8 mouse cellular contexts compared by ENCODE assay signal in the genomic region with DNA sequence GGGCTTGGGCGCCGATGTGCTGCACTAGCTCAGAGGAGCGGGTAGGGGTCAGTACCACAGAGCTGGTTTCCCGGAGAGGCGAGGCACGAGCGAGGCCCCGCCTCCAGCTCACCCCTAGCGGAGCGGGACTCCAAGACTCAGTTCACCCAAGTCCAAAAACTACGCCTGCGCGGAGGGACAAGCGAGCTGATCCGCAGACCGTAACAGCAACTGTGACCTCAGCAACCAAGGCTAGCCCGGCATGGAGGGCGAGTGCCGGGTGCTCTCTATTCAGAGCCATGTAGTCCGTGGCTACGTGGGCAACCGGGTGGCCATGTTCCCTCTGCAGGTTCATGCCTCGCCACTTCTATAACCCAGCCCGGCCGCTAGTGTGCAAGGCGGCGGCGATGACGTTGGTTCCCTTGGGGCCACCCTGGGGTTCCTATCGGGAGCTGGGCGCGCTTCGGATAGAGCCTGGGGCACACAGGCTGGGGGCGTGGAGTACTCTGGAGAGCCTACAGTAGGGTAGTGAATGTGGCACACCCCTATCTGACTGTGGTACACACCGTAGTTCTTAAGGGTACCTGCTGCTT. TPM values are rescaled to one million over a fixed set of nuclear protein-coding genes. Genes with fewer than 3 reads are reported as not detected.
DNase-seq lines count a peak whose midpoint lies in the region; ATAC-seq and TF ChIP-seq lines count a peak whose summit lies in the region.

No protein-coding gene starts in this region.

- H3K9ac ChIP-seq in liver, embryonic 13.5 days = peak overlapping the region; percentile 68
- peak overlapping the region; percentile 42 for H3K9ac ChIP-seq in neural tube, embryonic 11.5 days (ENCODE audit: low read length)

- H3K27ac ChIP-seq in gastrocnemius, adult 2 months = peak overlapping the region; percentile 38; the same call in 1 of the 2 replicates
- H3K27ac ChIP-seq in forebrain, embryonic 10.5 days = peak overlapping the region; percentile 71
- H3K27ac ChIP-seq in liver, embryonic 13.5 days = peak overlapping the region; percentile 64
- no peak overlapping the region for H3K27ac ChIP-seq in neural tube, embryonic 11.5 days (ENCODE audit: low read depth, low read length)

- DNase-seq in gastrocnemius, adult 2 months = peak; percentile 61
- DNase-seq in gastrocnemius, adult 8-10 months (ENCODE audit: low spot score in 2 of 2) = no peak
- peak; percentile 65 to 72 for DNase-seq in adrenal gland, postnatal 36 days
- peak; percentile 79 for DNase-seq in forebrain, embryonic 10.5 days (ENCODE audit: extremely low spot score, low spot score)
- DNase-seq in hindlimb bud, embryonic 11.5 days (ENCODE audit: extremely low spot score, low read depth, low spot score) = peak; percentile 60
- DNase-seq in liver, embryonic 13.5 days = peak; percentile 75
- peak; percentile 85 for DNase-seq in neural tube, embryonic 11.5 days (ENCODE audit: low spot score)
- peak; percentile 78 for DNase-seq in thymus, postnatal 4 days

- H3K36me3 ChIP-seq in forebrain, embryonic 10.5 days (replicated peaks) = no peaks in the 10 kb centered on the region
- no peaks in the 10 kb centered on the region for H3K36me3 ChIP-seq in liver, embryonic 13.5 days
- no peaks in the 10 kb centered on the region for H3K36me3 ChIP-seq in neural tube, embryonic 11.5 days (ENCODE audit: control insufficient read depth, insufficient read depth, low read length)

- H3K4me2 ChIP-seq in liver, embryonic 13.5 days = peak overlapping the region; percentile 86
- H3K4me2 ChIP-seq in neural tube, embryonic 11.5 days (ENCODE audit: low read depth) = peak overlapping the region; percentile 67

- peak overlapping the region; percentile 74 for H3K4me3 ChIP-seq in gastrocnemius, adult 2 months
- H3K4me3 ChIP-seq in forebrain, embryonic 10.5 days = peak overlapping the region; percentile 62
- H3K4me3 ChIP-seq in liver, embryonic 13.5 days (replicated peaks) = peak overlapping the region; percentile 64
- peak overlapping the region; percentile 39 for H3K4me3 ChIP-seq in neural tube, embryonic 11.5 days (ENCODE audit: low read depth, low read length)

- H3K4me1 ChIP-seq in forebrain, embryonic 10.5 days = peaks cover 16% of the 10 kb centered on the region
- peaks cover 25% of the 10 kb centered on the region for H3K4me1 ChIP-seq in liver, embryonic 13.5 days (replicated peaks)
- peaks cover 5% of the 10 kb centered on the region; the same call in 1 of the 2 replicates for H3K4me1 ChIP-seq in neural tube, embryonic 11.5 days (ENCODE audit: control insufficient read depth, insufficient read depth, low read length)

- no peaks in the 10 kb centered on the region for H3K9me3 ChIP-seq in forebrain, embryonic 10.5 days
- H3K9me3 ChIP-seq in liver, embryonic 13.5 days (replicated peaks) = no peaks in the 10 kb centered on the region
- H3K9me3 ChIP-seq in neural tube, embryonic 11.5 days (ENCODE audit: control insufficient read depth, low read length) = no peaks in the 10 kb centered on the region

- intact Hi-C loops in gastrocnemius, adult 2 months (cut with DNase I) = no loop called here

- peaks cover 60% of the 10 kb centered on the region for H3K27me3 ChIP-seq in forebrain, embryonic 10.5 days (ENCODE audit: poor library complexity, severe bottlenecking)
- peaks cover 11% of the 10 kb centered on the region; the same call in 1 of the 2 replicates for H3K27me3 ChIP-seq in liver, embryonic 13.5 days
- 0 out of 2 replicates have a peak, but pooled peaks cover 3% of the 10 kb centered on the region for H3K27me3 ChIP-seq in neural tube, embryonic 11.5 days (ENCODE audit: control insufficient read depth, insufficient read depth, low read length)

- under 1% methylated on average over 35 of the region's 35 CpGs for WGBS in forebrain, embryonic 10.5 days
- under 1% methylated on average over 35 of the region's 35 CpGs for WGBS in liver, embryonic 13.5 days (ENCODE audit: insufficient replicate concordance)
- under 1% methylated on average over 35 of the region's 35 CpGs for WGBS in neural tube, embryonic 11.5 days

- ATAC-seq in liver, embryonic 13.5 days (ENCODE audit: low read depth) = peak; percentile 93
- ATAC-seq in neural tube, embryonic 11.5 days (ENCODE audit: insufficient read depth, low FRiP score, low TSS enrichment) = peak; percentile 93

- peak; percentile 6; the same call in 1 of the 2 replicates for TF ChIP-seq CTCF in gastrocnemius, adult 2 months (IDR thresholded peaks at IDR 0.05)

RNA-seq across cellular contexts. Expression of a gene that starts 17.2 kb away (rescaled TPM):
- total RNA-seq in gastrocnemius, adult 2 months (2021) = 10 to 100 TPM in 1 of 2 experiments, 1 to 10 TPM in 1; 5.1 to 10.4 TPM
- total RNA-seq in gastrocnemius, adult 8-10 months (2022) = 1 to 10 TPM; 5.0 to 6.9 (median 6.3) TPM
- 10 to 100 TPM; 26.4 to 27.3 TPM for total RNA-seq in adrenal gland, postnatal 36 days (2021)
- 13.0 and 14.0 TPM in 2 replicates for polyA plus RNA-seq in forebrain, embryonic 10.5 days (2016; fragmentation: Nextera tagmentation; extraction: Ambion mirVana)
- polyA plus RNA-seq in liver, embryonic 13.5 days (2015; fragmentation: Nextera tagmentation; extraction: Ambion mirVana) = 5.8 and 7.0 TPM in 2 replicates
- 6.9 and 7.4 TPM in 2 replicates for polyA plus RNA-seq in neural tube, embryonic 11.5 days (2014; fragmentation: Nextera tagmentation; extraction: Ambion mirVana)

RNA-seq across cellular contexts. Expression of a gene that starts 35.2 kb away (rescaled TPM):
- not detected for total RNA-seq in gastrocnemius, adult 2 months (2021)
- not detected for total RNA-seq in gastrocnemius, adult 8-10 months (2022)
- not detected for total RNA-seq in adrenal gland, postnatal 36 days (2021)
- polyA plus RNA-seq in forebrain, embryonic 10.5 days (2016; fragmentation: Nextera tagmentation; extraction: Ambion mirVana) = not detected in 2 replicates
- not detected in 2 replicates for polyA plus RNA-seq in liver, embryonic 13.5 days (2015; fragmentation: Nextera tagmentation; extraction: Ambion mirVana)
- polyA plus RNA-seq in neural tube, embryonic 11.5 days (2014; fragmentation: Nextera tagmentation; extraction: Ambion mirVana) = not detected in 2 replicates

RNA-seq across cellular contexts. Expression of a gene that starts 56.5 kb away (rescaled TPM):
- total RNA-seq in gastrocnemius, adult 2 months (2021) = 10 to 100 TPM; 11.9 to 15.3 TPM
- total RNA-seq in gastrocnemius, adult 8-10 months (2022) = 10 to 100 TPM in 3 of 4 experiments, 1 to 10 TPM in 1; 7.8 to 12.6 (median 11.0) TPM
- total RNA-seq in adrenal gland, postnatal 36 days (2021) = 100 to 1,000 TPM; 268 to 380 TPM
- polyA plus RNA-seq in forebrain, embryonic 10.5 days (2016; fragmentation: Nextera tagmentation; extraction: Ambion mirVana) = 115 and 118 TPM in 2 replicates
- polyA plus RNA-seq in liver, embryonic 13.5 days (2015; fragmentation: Nextera tagmentation; extraction: Ambion mirVana) = 97.6 and 107 TPM in 2 replicates
- 111 and 120 TPM in 2 replicates for polyA plus RNA-seq in neural tube, embryonic 11.5 days (2014; fragmentation: Nextera tagmentation; extraction: Ambion mirVana)

Comparison
In these comparisons a context has a peak if more than half of its experiments do, and no peak if none do; other contexts are left out.
1. DNase-seq: peak in gastrocnemius, adult 2 months (single experiment), adrenal gland, postnatal 36 days (2 of 2), forebrain, embryonic 10.5 days (single experiment), hindlimb bud, embryonic 11.5 days (single experiment), liver, embryonic 13.5 days (single experiment), neural tube, embryonic 11.5 days (single experiment) and thymus, postnatal 4 days (single experiment); none in gastrocnemius, adult 8-10 months (0 of 2).
2. RNA of a gene that starts 56.5 kb away (total RNA-seq): 268 to 380 TPM in adrenal gland, postnatal 36 days; 11.9 to 15.3 TPM in gastrocnemius, adult 2 months and 7.8 to 12.6 TPM in gastrocnemius, adult 8-10 months; every median in the first group is over 10 times any median in the second.
3. Peak in every context shown above with its lines, with median percentiles within 50 percentile points of each other: H3K4me3 ChIP-seq.